Mouse (Mus musculus): ENCODE results near the gene 3110070M22Rik. TPM values are rescaled to one million over a fixed set of nuclear protein-coding genes. Genes with fewer than 3 reads are reported as not detected.

The 3110070M22Rik gene
- polyA plus RNA-seq (2017; shearing (Covaris generic)), result 0.88 TPM

DNA sequence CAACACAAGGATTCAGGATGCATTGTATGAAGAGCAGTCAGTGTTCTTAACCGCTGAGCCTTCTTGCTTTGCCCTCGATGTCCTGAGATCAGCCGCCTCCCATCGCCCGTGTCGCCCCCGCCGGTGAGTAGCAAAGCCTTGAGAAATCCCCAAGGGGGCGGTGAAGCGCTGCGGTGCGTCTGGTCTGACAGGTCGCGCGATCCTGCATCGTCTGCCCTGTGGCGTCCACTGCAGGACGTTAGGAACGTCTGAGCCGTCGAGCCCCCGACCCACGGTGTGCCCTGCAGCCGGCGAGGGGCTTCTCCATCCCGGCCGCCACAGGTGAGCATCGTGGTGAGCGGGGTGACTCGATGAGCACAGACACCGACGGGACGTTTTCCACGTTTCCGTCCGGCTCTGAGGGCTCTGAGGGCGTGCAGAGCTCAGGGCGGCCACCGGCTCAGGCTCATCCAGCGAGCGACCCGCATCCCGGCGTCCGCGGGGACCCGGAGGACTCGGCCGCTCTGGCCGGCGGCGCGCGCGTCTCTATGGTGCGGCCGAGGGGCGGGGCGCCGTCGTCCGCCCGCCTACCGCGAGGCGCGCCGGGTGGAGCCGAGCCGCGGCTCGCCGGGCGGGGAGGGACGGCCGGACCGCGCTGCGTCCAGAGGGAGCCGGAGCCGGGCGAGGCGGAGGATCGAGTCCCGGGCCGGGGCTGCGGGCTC is at the start of gene 3110070M22Rik, which contains the start of gene Tmem267:
Gene 3110070M22Rik, minus strand, starts transcription at position 504 of the 701 bp plus-strand sequence.
Gene Tmem267, plus strand, starts transcription at position 160 of the 701 bp plus-strand sequence.

DNA sequence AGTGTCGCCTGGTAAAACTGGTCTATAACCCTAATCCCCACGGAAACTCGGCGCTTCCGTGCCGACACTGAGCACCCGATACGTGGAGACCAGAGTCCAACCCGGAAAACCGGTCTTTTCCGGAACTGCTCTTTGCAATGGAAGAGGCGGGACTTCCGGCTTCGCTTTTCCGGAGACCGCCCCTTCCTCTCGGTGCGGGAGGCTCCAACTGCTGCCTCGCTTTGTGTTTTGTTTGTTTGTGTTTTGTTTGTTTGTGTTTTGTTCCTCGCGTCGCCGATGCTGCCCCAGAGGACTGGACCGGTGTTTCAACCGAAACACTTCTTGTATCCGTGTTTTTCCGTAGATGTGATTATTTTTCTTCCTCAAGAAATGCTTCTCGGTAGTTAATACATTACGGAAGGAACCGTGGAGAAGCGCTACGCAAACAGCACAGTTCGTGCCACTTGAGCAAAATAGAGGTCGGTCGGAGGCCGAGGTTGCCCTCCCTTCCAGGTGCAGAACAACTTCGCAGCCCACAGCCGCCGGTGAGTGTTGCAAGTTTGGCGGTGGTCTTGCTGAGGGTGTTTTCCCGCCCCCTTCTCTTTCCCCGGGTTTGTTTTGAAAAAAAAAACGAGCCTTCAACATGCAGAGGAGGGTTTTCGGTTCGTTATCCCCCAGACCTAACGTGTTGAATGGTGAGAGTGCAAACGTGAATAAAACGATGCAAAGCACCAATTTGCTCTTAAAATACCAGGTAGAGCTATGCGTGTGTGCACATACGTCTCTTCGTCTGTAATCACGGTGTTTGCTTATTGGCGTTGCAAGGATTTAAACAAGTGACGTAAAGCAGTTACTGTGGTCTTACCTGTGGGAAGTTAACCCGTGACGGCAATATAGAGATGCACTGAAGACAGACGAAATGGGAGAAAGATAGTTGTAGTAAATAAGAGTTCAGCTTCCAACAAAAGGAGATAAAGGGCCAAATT is 25.3 kb downstream of the 3110070M22Rik start, which contains the start of gene 4833420G17Rik:
Gene 4833420G17Rik, plus strand, starts transcription at position 173 of the 965 bp plus-strand sequence.

Other genes starting within 250 kb of the 3110070M22Rik start
- gene Paip1, start 59.8 kb downstream of the 3110070M22Rik start, polyA plus RNA-seq (2017; shearing (Covaris generic)), result 6.1 TPM
- 107 TPM for gene 4833420G17Rik, start 25.6 kb downstream of the 3110070M22Rik start, polyA plus RNA-seq (2017; shearing (Covaris generic))
- gene Tmem267, start 344 bp downstream of the 3110070M22Rik start, polyA plus RNA-seq (2017; shearing (Covaris generic)), result 1.9 TPM
- gene Ccl28, start 135.4 kb upstream of the 3110070M22Rik start, polyA plus RNA-seq (2017; shearing (Covaris generic)), result not detected
- 62.7 TPM for gene Hmgcs1, start 202.0 kb upstream of the 3110070M22Rik start, polyA plus RNA-seq (2017; shearing (Covaris generic))